Mouse (Mus musculus): ENCODE results near the gene Elp5. TPM values are rescaled to one million over a fixed set of nuclear protein-coding genes. Genes with fewer than 3 reads are reported as not detected.

Gene Elp5
- polyA plus RNA-seq, 1 experiment from 2014 or later, result 112 TPM

MicroRNAs encoded within 50 kb of the gene (microRNA counts, 519-probe panel; counts per million panel counts)
- microRNA mmu-miR-324-3p (not detected), microRNA mmu-miR-324-5p (2,799 counts per million, percentile 66 among the panel's probes with 10 or more counts)

Small RNAs within 50 kb of the gene (microRNA-seq; reads per million reads assigned to microRNA genes)
- gene Gm44349 (ENCODE audit: borderline number of aligned reads), result not detected
- 2,340 reads per million, percentile 84 among the genes with 10 or more reads in this experiment for gene Mir324 (ENCODE audit: borderline number of aligned reads)

Other genes with a start within 250 kb of the Elp5 start
- gene Polr2a, start 223.9 kb downstream of the Elp5 start, polyA plus RNA-seq (2015; fragmentation: Nextera tagmentation; extraction: Ambion mirVana), result 24.3 and 28.2 TPM in 2 replicates
- gene Slc35g3, start 220.5 kb downstream of the Elp5 start, polyA plus RNA-seq (2015; fragmentation: Nextera tagmentation; extraction: Ambion mirVana), result 0.15 and 0.18 TPM in 2 replicates
- gene Zbtb4, start 216.6 kb downstream of the Elp5 start, polyA plus RNA-seq (2015; fragmentation: Nextera tagmentation; extraction: Ambion mirVana), result 5.7 and 6.1 TPM in 2 replicates
- gene Chrnb1, start 186.6 kb downstream of the Elp5 start, polyA plus RNA-seq (2015; fragmentation: Nextera tagmentation; extraction: Ambion mirVana), result 29.3 and 38.6 TPM in 2 replicates
- 4.1 and 4.4 TPM in 2 replicates for gene Fgf11, start 180.7 kb downstream of the Elp5 start, polyA plus RNA-seq (2015; fragmentation: Nextera tagmentation; extraction: Ambion mirVana)
- gene Tmem102, start 176.9 kb downstream of the Elp5 start, polyA plus RNA-seq (2015; fragmentation: Nextera tagmentation; extraction: Ambion mirVana), result 7.5 and 10.0 TPM in 2 replicates
- not detected in 2 replicates for gene Gm39566, start 167.2 kb downstream of the Elp5 start, polyA plus RNA-seq (2015; fragmentation: Nextera tagmentation; extraction: Ambion mirVana)
- not detected in 2 replicates for gene Spem2, start 164.1 kb downstream of the Elp5 start, polyA plus RNA-seq (2015; fragmentation: Nextera tagmentation; extraction: Ambion mirVana)
- 0.16 and 0.38 TPM in 2 replicates for gene Spem1, start 160.3 kb downstream of the Elp5 start, polyA plus RNA-seq (2015; fragmentation: Nextera tagmentation; extraction: Ambion mirVana)
- 10.6 and 11.6 TPM in 2 replicates for gene Nlgn2, start 144.7 kb downstream of the Elp5 start, polyA plus RNA-seq (2015; fragmentation: Nextera tagmentation; extraction: Ambion mirVana)
- 388 and 399 TPM in 2 replicates for gene Tmem256, start 144.0 kb downstream of the Elp5 start, polyA plus RNA-seq (2015; fragmentation: Nextera tagmentation; extraction: Ambion mirVana)
- 126 and 148 TPM in 2 replicates for gene Plscr3, start 136.1 kb downstream of the Elp5 start, polyA plus RNA-seq (2015; fragmentation: Nextera tagmentation; extraction: Ambion mirVana)
- gene Tnk1, start 123.8 kb downstream of the Elp5 start, polyA plus RNA-seq (2015; fragmentation: Nextera tagmentation; extraction: Ambion mirVana), result 6.9 TPM in 2 replicates
- 0.35 and 0.47 TPM in 2 replicates for gene Tmem95, start 104.5 kb downstream of the Elp5 start, polyA plus RNA-seq (2015; fragmentation: Nextera tagmentation; extraction: Ambion mirVana)
- gene Kctd11, start 101.1 kb downstream of the Elp5 start, polyA plus RNA-seq (2015; fragmentation: Nextera tagmentation; extraction: Ambion mirVana), result 13.8 and 18.1 TPM in 2 replicates
- gene Acap1, start 87.0 kb downstream of the Elp5 start, polyA plus RNA-seq (2015; fragmentation: Nextera tagmentation; extraction: Ambion mirVana), result 1.8 and 2.3 TPM in 2 replicates
- 8.7 and 9.4 TPM in 2 replicates for gene 2810408A11Rik, start 81.5 kb downstream of the Elp5 start, polyA plus RNA-seq (2015; fragmentation: Nextera tagmentation; extraction: Ambion mirVana)
- 7.8 and 8.5 TPM in 2 replicates for gene Neurl4, start 81.4 kb downstream of the Elp5 start, polyA plus RNA-seq (2015; fragmentation: Nextera tagmentation; extraction: Ambion mirVana)
- gene Gps2, start 68.6 kb downstream of the Elp5 start, polyA plus RNA-seq (2015; fragmentation: Nextera tagmentation; extraction: Ambion mirVana), result 84.5 and 85.1 TPM in 2 replicates
- 1,531 and 1,570 TPM in 2 replicates for gene Eif5a, start 60.6 kb downstream of the Elp5 start, polyA plus RNA-seq (2015; fragmentation: Nextera tagmentation; extraction: Ambion mirVana)
- gene Ybx2, start 46.7 kb downstream of the Elp5 start, polyA plus RNA-seq (2015; fragmentation: Nextera tagmentation; extraction: Ambion mirVana), result 2.7 and 6.2 TPM in 2 replicates
- gene Slc2a4, start 34.3 kb downstream of the Elp5 start, polyA plus RNA-seq (2015; fragmentation: Nextera tagmentation; extraction: Ambion mirVana), result 21.1 and 21.7 TPM in 2 replicates
- 37.5 and 57.4 TPM in 2 replicates for gene Cldn7, start 17.7 kb downstream of the Elp5 start, polyA plus RNA-seq (2015; fragmentation: Nextera tagmentation; extraction: Ambion mirVana)
- 31.6 and 34.9 TPM in 2 replicates for gene Ctdnep1, start 1.4 kb downstream of the Elp5 start, polyA plus RNA-seq (2015; fragmentation: Nextera tagmentation; extraction: Ambion mirVana)
- gene Gabarap, start 8.6 kb upstream of the Elp5 start, polyA plus RNA-seq (2015; fragmentation: Nextera tagmentation; extraction: Ambion mirVana), result 543 and 559 TPM in 2 replicates
- 77.8 and 83.0 TPM in 2 replicates for gene Phf23, start 13.3 kb upstream of the Elp5 start, polyA plus RNA-seq (2015; fragmentation: Nextera tagmentation; extraction: Ambion mirVana)
- gene Dvl2, start 18.1 kb upstream of the Elp5 start, polyA plus RNA-seq (2015; fragmentation: Nextera tagmentation; extraction: Ambion mirVana), result 47.3 and 52.3 TPM in 2 replicates
- gene Acadvl, start 32.9 kb upstream of the Elp5 start, polyA plus RNA-seq (2015; fragmentation: Nextera tagmentation; extraction: Ambion mirVana), result 95.6 and 97.7 TPM in 2 replicates
- 11.4 and 14.4 TPM in 2 replicates for gene Dlg4, start 34.4 kb upstream of the Elp5 start, polyA plus RNA-seq (2015; fragmentation: Nextera tagmentation; extraction: Ambion mirVana)
- gene Asgr1, start 71.6 kb upstream of the Elp5 start, polyA plus RNA-seq (2015; fragmentation: Nextera tagmentation; extraction: Ambion mirVana), result 0.24 and 0.27 TPM in 2 replicates
- gene Asgr2, start 110.1 kb upstream of the Elp5 start, polyA plus RNA-seq (2015; fragmentation: Nextera tagmentation; extraction: Ambion mirVana), result 0.12 and 0.26 TPM in 2 replicates
- gene Mgl2, start 147.8 kb upstream of the Elp5 start, polyA plus RNA-seq (2015; fragmentation: Nextera tagmentation; extraction: Ambion mirVana), result 0.42 and 2.1 TPM in 2 replicates
- 1.5 and 2.6 TPM in 2 replicates for gene Clec10a, start 173.7 kb upstream of the Elp5 start, polyA plus RNA-seq (2015; fragmentation: Nextera tagmentation; extraction: Ambion mirVana)
- gene Slc16a11, start 230.2 kb upstream of the Elp5 start, polyA plus RNA-seq (2015; fragmentation: Nextera tagmentation; extraction: Ambion mirVana), result 6.9 and 11.2 TPM in 2 replicates
- 10.3 and 13.2 TPM in 2 replicates for gene Slc16a13, start 238.5 kb upstream of the Elp5 start, polyA plus RNA-seq (2015; fragmentation: Nextera tagmentation; extraction: Ambion mirVana)
- 11.9 and 12.4 TPM in 2 replicates for gene Bcl6b, start 247.3 kb upstream of the Elp5 start, polyA plus RNA-seq (2015; fragmentation: Nextera tagmentation; extraction: Ambion mirVana)